Comparison of ENCODE assay signal across 20 mouse cellular contexts in genomic region chr14:122315743-122316142, GRCm38 (mm10).
A peak's percentile ranks its signal among the peaks of the same experiment; 100 is the strongest.
DNase-seq lines count a peak whose midpoint lies in the region; ATAC-seq lines count a peak whose summit lies in the region.
"Had no signal": no experiment of that assay in that cellular context is flagged by ENCODE, and none has a peak within 500 bp of the region (broad histone marks: within the 10 kb centered on the region; RNA-seq: fewer than 3 reads in every experiment).

No protein-coding gene starts in this region.

- no peaks in the 10 kb centered on the region for H3K9me3 ChIP-seq in forebrain, embryonic 16.5 days (ENCODE audit: control insufficient read depth, low read length)
- H3K9me3 ChIP-seq in forebrain, embryonic 15.5 days = no peaks in the 10 kb centered on the region
- H3K9me3 ChIP-seq: embryonic facial prominence, embryonic 15.5 days had no signal

- no peak overlapping the region for H3K4me2 ChIP-seq in forebrain, embryonic 16.5 days (ENCODE audit: low read length)
- H3K4me2 ChIP-seq in forebrain, embryonic 15.5 days (replicated peaks) = no peak overlapping the region
- H3K4me2 ChIP-seq: embryonic facial prominence, embryonic 13.5 days; embryonic facial prominence, embryonic 15.5 days; forebrain, embryonic 12.5 days had no signal

- H3K27me3 ChIP-seq in forebrain, embryonic 16.5 days (replicated peaks; ENCODE audit: control insufficient read depth, insufficient read depth, low read length) = 0 out of 2 replicates have a peak, but pooled peaks cover 2% of the 10 kb centered on the region
- H3K27me3 ChIP-seq in forebrain, embryonic 15.5 days = 0 out of 2 replicates have a peak, but pooled peaks cover 2% of the 10 kb centered on the region
- H3K27me3 ChIP-seq: embryonic facial prominence, embryonic 13.5 days; embryonic facial prominence, embryonic 15.5 days; forebrain, embryonic 12.5 days had no signal

- no peak overlapping the region for H3K4me3 ChIP-seq in forebrain, embryonic 16.5 days (replicated peaks; ENCODE audit: low read length)
- H3K4me3 ChIP-seq in forebrain, embryonic 15.5 days = no peak overlapping the region
- H3K4me3 ChIP-seq: embryonic facial prominence, embryonic 13.5 days; embryonic facial prominence, embryonic 15.5 days; erythroblast, embryonic 14.5 days; forebrain, embryonic 12.5 days had no signal

- no peaks in the 10 kb centered on the region for H3K36me3 ChIP-seq in forebrain, embryonic 16.5 days (ENCODE audit: control insufficient read depth, insufficient read depth)
- H3K36me3 ChIP-seq in forebrain, embryonic 15.5 days = no peaks in the 10 kb centered on the region
- H3K36me3 ChIP-seq: embryonic facial prominence, embryonic 13.5 days; embryonic facial prominence, embryonic 15.5 days had no signal

- H3K4me1 ChIP-seq in forebrain, embryonic 16.5 days (replicated peaks; ENCODE audit: control insufficient read depth, insufficient read depth, low read length) = no peaks in the 10 kb centered on the region
- H3K4me1 ChIP-seq in forebrain, embryonic 15.5 days = no peaks in the 10 kb centered on the region
- H3K4me1 ChIP-seq: embryonic facial prominence, embryonic 13.5 days; embryonic facial prominence, embryonic 15.5 days; forebrain, embryonic 12.5 days had no signal

- DNase-seq in right cerebral cortex, postnatal 4 days = peak; percentile 7
- no peak for DNase-seq in right cerebral cortex, postnatal 25 days
- peak; percentile 32 for DNase-seq in brain, embryonic 18.5 days (ENCODE audit: low read depth, low spot score)
- no peak for DNase-seq in urinary bladder, postnatal 36 days (ENCODE audit: low spot score in 2 of 2)
- DNase-seq: adrenal gland, adult 2 months; adrenal gland, postnatal 10 days; adrenal gland, postnatal 25 days; cerebellum, adult 11 months; cerebellum, adult 18-20 months; cerebellum, adult 8-10 months; cerebellum, adult 9-11 months; cerebellum, postnatal 14 days; cerebellum, postnatal 36 days; embryo, embryonic 11 days had no signal

- peak; percentile 52 for ATAC-seq in forebrain, embryonic 16.5 days
- no peak for ATAC-seq in forebrain, embryonic 15.5 days (replicated peaks)

- H3K27ac ChIP-seq in forebrain, embryonic 16.5 days (ENCODE audit: low read length) = no peak overlapping the region
- no peak overlapping the region for H3K27ac ChIP-seq in forebrain, embryonic 15.5 days (replicated peaks)
- H3K27ac ChIP-seq: embryonic facial prominence, embryonic 13.5 days; embryonic facial prominence, embryonic 15.5 days; forebrain, embryonic 12.5 days had no signal

- 72% methylated on average over 12 of the region's 12 CpGs for WGBS in forebrain, embryonic 16.5 days
- WGBS in forebrain, embryonic 15.5 days = 71% methylated on average over 12 of the region's 12 CpGs

- no peak overlapping the region for H3K9ac ChIP-seq in forebrain, embryonic 16.5 days (replicated peaks; ENCODE audit: low read depth, low read length)
- no peak overlapping the region for H3K9ac ChIP-seq in forebrain, embryonic 15.5 days (replicated peaks)
- H3K9ac ChIP-seq: embryonic facial prominence, embryonic 13.5 days; embryonic facial prominence, embryonic 15.5 days; forebrain, embryonic 12.5 days had no signal

Comparison
In these comparisons a context has a peak if more than half of its experiments do, and no peak if none do; other contexts are left out.
1. DNase-seq: peak in right cerebral cortex, postnatal 4 days (single experiment) and brain, embryonic 18.5 days (single experiment); none in right cerebral cortex, postnatal 25 days (single experiment) and urinary bladder, postnatal 36 days (0 of 2).